Mouse (Mus musculus): ENCODE measurements at regions not wholly inside any gene's neighbourhood (a gene's known extent, or its start where the extent isn't known, plus 50 kb on each side); places are given as distances from the start of the nearest gene placed in this dataset.

GRCm38 (mm10) chr5:4697346-4698095 is 60.3 kb downstream of the Fzd1 start:
- peak; percentile 51 for DNase-seq (ENCODE audit: low read depth, low spot score)

- DNase-seq (ENCODE audit: low read depth, low spot score) = no peak
Observed at GRCm38 (mm10) chr5:4696701-4697100, 61.1 kb downstream of the Fzd1 start.

- no peak for DNase-seq (ENCODE audit: low read depth, low spot score)
Observed at GRCm38 (mm10) chr5:4689130-4689529, 68.7 kb downstream of the Fzd1 start.

- DNase-seq (ENCODE audit: low read depth, low spot score) = peak; percentile 43
Observed at GRCm38 (mm10) chr5:4675316-4675715, 82.5 kb downstream of the Fzd1 start.

GRCm38 (mm10) chr5:4666381-4666780 is 91.5 kb downstream of the Fzd1 start:
- no peak for DNase-seq (ENCODE audit: low read depth, low spot score)

- DNase-seq (ENCODE audit: low read depth, low spot score) = no peak
Observed at GRCm38 (mm10) chr5:4665978-4666377, 91.9 kb downstream of the Fzd1 start.

- DNase-seq (ENCODE audit: low read depth, low spot score) = no peak
Observed at GRCm38 (mm10) chr5:4664918-4665317, 92.9 kb downstream of the Fzd1 start.

- no peak for DNase-seq (ENCODE audit: low read depth, low spot score)
Observed at GRCm38 (mm10) chr5:4664488-4664887, 93.3 kb downstream of the Fzd1 start.

GRCm38 (mm10) chr5:4662198-4662585 is 95.6 kb downstream of the Fzd1 start:
- DNase-seq (ENCODE audit: low read depth, low spot score) = no peak

- no peak for DNase-seq (ENCODE audit: low read depth, low spot score)
Observed at GRCm38 (mm10) chr5:4661420-4662197, 96.2 kb downstream of the Fzd1 start.

GRCm38 (mm10) chr5:4657982-4658381 is 99.9 kb downstream of the Fzd1 start:
- DNase-seq (ENCODE audit: low read depth, low spot score) = peak; percentile 95

GRCm38 (mm10) chr5:4654186-4654585 is 103.6 kb downstream of the Fzd1 start:
- DNase-seq (ENCODE audit: low read depth, low spot score) = peak; percentile 50

- peak; percentile 70 for DNase-seq (ENCODE audit: low read depth, low spot score)
Observed at GRCm38 (mm10) chr5:4651167-4651955, 106.5 kb downstream of the Fzd1 start.

GRCm38 (mm10) chr5:4650709-4651108 is 107.1 kb downstream of the Fzd1 start:
- no peak for DNase-seq (ENCODE audit: low read depth, low spot score)

- peak; percentile 89 for DNase-seq (ENCODE audit: low read depth, low spot score)
Observed at GRCm38 (mm10) chr5:4649858-4650556, 107.8 kb downstream of the Fzd1 start.

GRCm38 (mm10) chr5:4641041-4641440 is 116.8 kb downstream of the Fzd1 start:
- peak; percentile 86 for DNase-seq (ENCODE audit: low read depth, low spot score)

- peak; percentile 75 for DNase-seq (ENCODE audit: low read depth, low spot score)
Observed at GRCm38 (mm10) chr5:4633763-4634162, 124.1 kb downstream of the Fzd1 start.

- DNase-seq (ENCODE audit: low read depth, low spot score) = no peak
Observed at GRCm38 (mm10) chr5:4625206-4625605, 132.6 kb downstream of the Fzd1 start.

GRCm38 (mm10) chr5:4623625-4624024 is 134.2 kb downstream of the Fzd1 start:
- DNase-seq (ENCODE audit: low read depth, low spot score) = no peak

- DNase-seq (ENCODE audit: low read depth, low spot score) = no peak
Observed at GRCm38 (mm10) chr5:4620513-4621210, 137.2 kb downstream of the Fzd1 start.

GRCm38 (mm10) chr5:4615233-4615632 is 142.6 kb downstream of the Fzd1 start:
- no peak for DNase-seq (ENCODE audit: low read depth, low spot score)
